Mouse (Mus musculus) gastrocnemius, adult 18-20 months (tissue): ENCODE data around the gene Yju2. TPM values are rescaled to one million over a fixed set of nuclear protein-coding genes. Genes with fewer than 3 reads are reported as not detected.
A peak's percentile ranks its signal among the peaks of the same experiment; 100 is the strongest.

Source experiments
- DNase-seq: peaks from one replicate; pipeline ENCODE4 v3.0.0; 2021; ENCODE audit warnings: low spot score
- total RNA-seq, 2 experiments: library from RNA; stranded (reverse); gene quantifications; 2 replicates each; pipeline ENCODE4 v1.2.3; 2021

The Yju2 gene
- total RNA-seq, 2 experiments from 2014 or later = 7.4 to 8.0 TPM

- no peak for DNase-seq
These were observed 48.1 kb downstream of the Yju2 start for GRCm38 (mm10) chr17:56006956-56007355.

- DNase-seq = no peak
These were observed 48.8 kb downstream of the Yju2 start for GRCm38 (mm10) chr17:56007444-56008355.

- peak; percentile 94 for DNase-seq
These were observed 49.6 kb downstream of the Yju2 start for GRCm38 (mm10) chr17:56008356-56009087.

- peak; percentile 90 for DNase-seq
These were observed 50.4 kb downstream of the Yju2 start for GRCm38 (mm10) chr17:56009088-56009961.

- no peak for DNase-seq
These were observed 51.0 kb downstream of the Yju2 start for GRCm38 (mm10) chr17:56009962-56010240.

- DNase-seq = no peak
These were observed 51.4 kb downstream of the Yju2 start for GRCm38 (mm10) chr17:56010255-56010654.

GRCm38 (mm10) chr17:56010681-56011080 lies 51.8 kb downstream of the Yju2 start:
- DNase-seq = peak; percentile 79

GRCm38 (mm10) chr17:56011441-56011840 lies 52.5 kb downstream of the Yju2 start:
- no peak for DNase-seq

- DNase-seq = peak; percentile 10
These were observed 56.4 kb downstream of the Yju2 start for GRCm38 (mm10) chr17:56015293-56015692.

GRCm38 (mm10) chr17:56016382-56016781 lies 57.5 kb downstream of the Yju2 start:
- DNase-seq = no peak

GRCm38 (mm10) chr17:56016793-56017785 lies 58.2 kb downstream of the Yju2 start:
- DNase-seq = no peak

- DNase-seq = no peak
These were observed 58.9 kb downstream of the Yju2 start for GRCm38 (mm10) chr17:56017848-56018247.

Other genes with a start within 250 kb of the Yju2 start
- gene Pot1b, start 246.5 kb upstream of the Yju2 start, total RNA-seq = 1 to 10 TPM in 1 of 2 experiments, under 1 TPM in 1; 0.80 to 1.1 TPM
- under 1 TPM; 0.09 to 0.12 TPM for gene Adgre4, start 209.1 kb upstream of the Yju2 start, total RNA-seq
- gene Zfp119a, start 80.2 kb upstream of the Yju2 start, total RNA-seq = 1 to 10 TPM; 3.8 to 4.0 TPM
- gene Zfp959, start 67.0 kb upstream of the Yju2 start, total RNA-seq = 1 to 10 TPM; 4.0 TPM
- gene Zfp119b, start 9.6 kb upstream of the Yju2 start, total RNA-seq = 1 to 10 TPM; 3.0 to 3.2 TPM
- under 1 TPM; 0.27 to 0.38 TPM for gene Ebi3, start 6.5 kb upstream of the Yju2 start, total RNA-seq
- under 1 TPM in 1 of 2 experiments, not detected in 1; 0.34 TPM for gene Shd, start 11.4 kb downstream of the Yju2 start, total RNA-seq
- not detected for gene Fsd1, start 27.4 kb downstream of the Yju2 start, total RNA-seq
- 1 to 10 TPM; 1.9 to 3.2 TPM for gene Stap2, start 46.5 kb downstream of the Yju2 start, total RNA-seq
- 10 to 100 TPM; 34.6 to 35.4 TPM for gene Mpnd, start 46.6 kb downstream of the Yju2 start, total RNA-seq
- 1 to 10 TPM; 7.7 to 7.9 TPM for gene Sh3gl1, start 77.5 kb downstream of the Yju2 start, total RNA-seq
- under 1 TPM; 0.46 to 0.95 TPM for gene Chaf1a, start 81.3 kb downstream of the Yju2 start, total RNA-seq
- 10 to 100 TPM; 62.9 to 69.0 TPM for gene Ubxn6, start 115.9 kb downstream of the Yju2 start, total RNA-seq
- 10 to 100 TPM; 23.2 to 25.5 TPM for gene Hdgfl2, start 120.5 kb downstream of the Yju2 start, total RNA-seq
- gene Plin4, start 150.7 kb downstream of the Yju2 start, total RNA-seq = 100 to 1,000 TPM; 142 to 235 TPM
- 10 to 100 TPM; 22.5 to 29.0 TPM for gene Plin5, start 158.5 kb downstream of the Yju2 start, total RNA-seq
- gene Lrg1, start 162.9 kb downstream of the Yju2 start, total RNA-seq = 10 to 100 TPM; 11.4 to 23.0 TPM
- 1 to 10 TPM; 1.5 to 3.7 TPM for gene Sema6b, start 181.2 kb downstream of the Yju2 start, total RNA-seq
- gene Tnfaip8l1, start 203.4 kb downstream of the Yju2 start, total RNA-seq = under 1 TPM; 0.21 to 0.25 TPM
- 10 to 100 TPM; 17.1 to 17.5 TPM for gene Mydgf, start 224.8 kb downstream of the Yju2 start, total RNA-seq